24 mouse cellular contexts compared by ENCODE assay signal in the genomic region with DNA sequence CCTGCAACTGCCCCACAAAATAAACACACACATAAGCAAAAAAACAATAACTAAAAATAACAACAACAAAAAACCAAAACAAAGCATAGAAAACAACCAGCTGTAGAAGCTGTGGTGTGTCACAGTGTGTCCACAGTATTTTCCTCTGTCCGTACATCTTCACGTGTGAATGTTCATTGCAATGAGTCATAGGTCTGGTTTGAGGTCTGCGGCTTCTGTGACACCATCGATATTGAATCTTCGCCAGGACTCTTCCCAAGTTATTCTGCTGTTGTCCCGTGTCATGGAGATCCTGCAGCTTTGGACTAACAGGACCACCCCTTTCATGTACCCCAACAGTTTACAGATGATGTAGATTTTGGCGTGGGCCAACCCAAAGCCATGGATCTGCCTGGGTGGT.
"Had no signal": no experiment of that assay in that cellular context is flagged by ENCODE, and none has a peak within 500 bp of the region (broad histone marks: within the 10 kb centered on the region; RNA-seq: fewer than 3 reads in every experiment).

No protein-coding gene starts in this region.

- H3K9me3 ChIP-seq: hindbrain, embryonic 15.5 days; kidney, embryonic 15.5 days; limb, embryonic 10.5 days; liver, embryonic 15.5 days had no signal

- DNase-seq: gastrocnemius, postnatal 10 days; gastrocnemius, postnatal 25 days; heart, adult 18-20 months; heart, postnatal 14 days; heart, postnatal 36 days; kidney, adult 11 months; kidney, adult 2 months; kidney, adult 9 months; kidney, postnatal 14 days; kidney, postnatal 36 days; layer of hippocampus, adult 9-11 months; liver; liver, embryonic 13.5 days had no signal

- H3K36me3 ChIP-seq: hindbrain, embryonic 13.5 days; hindbrain, embryonic 15.5 days; kidney, embryonic 15.5 days; limb, embryonic 10.5 days; limb, embryonic 12.5 days; liver, embryonic 13.5 days; liver, embryonic 15.5 days had no signal

- H3K4me1 ChIP-seq: heart, embryonic 10.5 days; heart, embryonic 12.5 days; hindbrain, embryonic 13.5 days; hindbrain, embryonic 15.5 days; kidney, embryonic 15.5 days; limb, embryonic 10.5 days; limb, embryonic 12.5 days; liver, embryonic 13.5 days; liver, embryonic 15.5 days had no signal

- H3K27ac ChIP-seq: heart, embryonic 10.5 days; hindbrain, embryonic 13.5 days; hindbrain, embryonic 15.5 days; hindbrain, postnatal 0 days; kidney, embryonic 15.5 days; kidney, postnatal 0 days; left cerebral cortex, adult 2 months; limb, embryonic 10.5 days; limb, embryonic 12.5 days; liver, embryonic 13.5 days; liver, embryonic 15.5 days had no signal

- H3K4me3 ChIP-seq: heart, embryonic 10.5 days; heart, embryonic 12.5 days; hindbrain, embryonic 13.5 days; hindbrain, embryonic 15.5 days; kidney, embryonic 15.5 days; left cerebral cortex, adult 2 months; limb, embryonic 10.5 days; limb, embryonic 12.5 days; liver, embryonic 13.5 days; liver, embryonic 15.5 days had no signal

- H3K27me3 ChIP-seq: heart, embryonic 12.5 days; hindbrain, embryonic 13.5 days; hindbrain, embryonic 15.5 days; kidney, embryonic 15.5 days; limb, embryonic 12.5 days; liver, embryonic 13.5 days; liver, embryonic 15.5 days had no signal
